Mouse (Mus musculus) macrophage (primary cell): ENCODE data around the gene Pck1. TPM values are rescaled to one million over a fixed set of nuclear protein-coding genes. Genes with fewer than 3 reads are reported as not detected.

ENCODE experiments used
- H3K27ac ChIP-seq: fragments of 350-480 bp; formaldehyde crosslinking; 2 replicates; pipeline ENCODE4 v1.9.0; 2021
- H3K36me3 ChIP-seq: fragments of 350-480 bp; formaldehyde crosslinking; 2 replicates; pipeline ENCODE4 v1.9.0; 2021; ENCODE audit errors: inconsistent target
- H3K4me3 ChIP-seq: fragments of 350-480 bp; formaldehyde crosslinking; 2 replicates; pipeline ENCODE4 v1.9.0; 2021; ENCODE audit errors: inconsistent target
- H3K79me2 ChIP-seq: fragments of 350-480 bp; formaldehyde crosslinking; 2 replicates; pipeline ENCODE4 v1.9.0; 2021; ENCODE audit errors: inconsistent target
- WGBS: methylation state at CpG from one replicate; pipeline ENCODE4 v1.1.7; 2026; ENCODE audit warnings: inconsistent platforms; ENCODE audit not compliant: missing documents; 5-methylcytosine and 5-hydroxymethylcytosine counted together
- polyA plus RNA-seq: library from polyadenylated mRNA; stranded (reverse); fragments of 250-400 nt; gene quantifications from 3 replicates; pipeline ENCODE4 v1.2.4, GENCODE M21; 2018; ENCODE audit warnings: inconsistent platforms

Pck1 gene
- polyA plus RNA-seq, 1 experiment from 2014 or later, result not detected

DNA sequence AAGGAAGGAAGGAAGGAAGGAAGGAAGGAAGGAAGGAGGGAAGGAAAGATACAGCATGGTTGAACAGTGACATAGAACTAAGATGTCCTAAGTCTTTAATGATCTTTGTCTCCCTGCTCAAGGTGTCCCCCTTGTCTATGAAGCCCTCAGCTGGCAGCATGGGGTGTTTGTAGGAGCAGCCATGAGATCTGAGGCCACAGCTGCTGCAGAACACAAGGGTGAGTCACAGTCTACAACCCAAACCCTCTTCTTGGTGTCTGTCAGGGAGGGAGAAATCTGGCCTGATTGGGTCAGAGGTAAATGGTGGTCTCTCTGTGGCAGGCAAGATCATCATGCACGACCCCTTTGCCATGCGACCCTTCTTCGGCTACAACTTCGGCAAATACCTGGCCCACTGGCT is 5.0 kb downstream of the Pck1 start:
- 92% methylated on average over 4 of the region's 4 CpGs for WGBS
- Histone ChIP-seq H3K36me3 (no peaks in the 10 kb centered on the region), H3K4me3 (no peak overlapping the region), H3K27ac (no peak overlapping the region), H3K79me2 (no peaks in the 10 kb centered on the region)

DNA sequence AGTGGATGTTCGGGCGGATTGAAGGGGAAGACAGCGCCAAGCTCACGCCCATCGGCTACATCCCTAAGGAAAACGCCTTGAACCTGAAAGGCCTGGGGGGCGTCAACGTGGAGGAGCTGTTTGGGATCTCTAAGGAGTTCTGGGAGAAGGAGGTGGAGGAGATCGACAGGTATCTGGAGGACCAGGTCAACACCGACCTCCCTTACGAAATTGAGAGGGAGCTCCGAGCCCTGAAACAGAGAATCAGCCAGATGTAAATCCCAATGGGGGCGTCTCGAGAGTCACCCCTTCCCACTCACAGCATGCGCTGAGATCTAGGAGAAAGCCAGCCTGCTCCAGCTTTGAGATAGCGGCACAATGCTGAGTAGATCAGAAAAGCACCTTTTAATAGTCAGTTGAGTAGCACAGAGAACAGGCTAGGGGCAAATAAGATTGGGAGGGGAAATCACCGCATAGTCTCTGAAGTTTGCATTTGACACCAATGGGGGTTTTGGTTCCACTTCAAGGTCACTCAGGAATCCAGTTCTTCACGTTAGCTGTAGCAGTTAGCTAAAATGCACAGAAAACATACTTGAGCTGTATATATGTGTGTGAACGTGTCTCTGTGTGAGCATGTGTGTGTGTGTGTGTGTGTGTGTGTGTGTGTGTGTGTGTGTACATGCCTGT is 5.7 kb downstream of the Pck1 start:
- 91% methylated on average over 19 of the region's 19 CpGs for WGBS
- Histone ChIP-seq H3K27ac (no peak overlapping the region), H3K4me3 (no peak overlapping the region), H3K36me3 (no peaks in the 10 kb centered on the region), H3K79me2 (no peaks in the 10 kb centered on the region)

DNA sequence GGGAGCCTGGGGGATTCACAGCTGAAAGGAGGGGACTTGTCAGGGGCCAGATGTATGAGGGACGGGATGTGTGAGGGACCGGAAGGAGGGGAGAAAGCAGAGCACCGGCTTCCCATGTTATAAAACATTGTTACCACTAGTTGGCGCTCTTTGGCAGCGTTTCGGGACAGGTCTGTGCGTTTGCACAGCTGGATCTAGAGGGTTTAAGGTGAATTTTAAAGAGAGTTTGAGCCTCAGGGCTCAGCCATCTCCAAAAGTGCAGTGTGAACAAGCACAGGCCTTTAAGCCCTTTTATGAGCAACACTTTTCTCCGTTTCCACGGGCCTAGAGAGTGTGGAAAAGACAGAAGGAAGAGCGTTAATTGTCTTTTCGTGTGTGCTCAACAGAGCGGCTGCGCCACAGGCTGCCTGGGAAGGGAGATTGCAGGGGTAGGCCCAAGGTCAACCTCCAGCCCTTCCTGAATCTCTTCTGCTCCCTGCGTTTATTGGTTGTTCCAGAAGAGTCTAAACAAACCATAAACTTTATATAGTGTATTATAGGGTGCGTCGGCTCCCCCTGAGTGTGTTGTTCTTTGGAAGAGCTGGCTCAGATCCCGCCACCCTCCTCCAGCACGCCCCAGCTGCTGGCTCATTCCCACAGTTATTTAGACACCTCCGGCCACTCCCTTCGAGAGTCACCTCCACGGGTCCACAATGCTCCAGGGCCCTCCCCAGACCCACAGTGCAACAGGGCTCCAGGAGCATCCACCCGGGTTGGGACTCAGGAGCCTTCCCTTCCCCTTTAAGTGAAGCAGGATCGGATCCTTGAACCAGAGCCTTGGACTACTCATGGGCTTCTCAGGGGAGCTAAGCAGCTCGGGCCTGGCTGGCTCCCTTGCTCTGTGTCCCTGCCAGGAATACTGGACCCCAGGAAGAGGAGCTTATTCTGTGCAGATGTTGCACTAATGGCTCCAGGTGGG is 6.8 kb downstream of the Pck1 start:
- WGBS, result 62% methylated on average over 24 of the region's 24 CpGs
- no peaks in the 10 kb centered on the region for H3K79me2 ChIP-seq
- H3K27ac ChIP-seq, result no peak overlapping the region
- no peaks in the 10 kb centered on the region for H3K36me3 ChIP-seq
- no peak overlapping the region for H3K4me3 ChIP-seq

DNA sequence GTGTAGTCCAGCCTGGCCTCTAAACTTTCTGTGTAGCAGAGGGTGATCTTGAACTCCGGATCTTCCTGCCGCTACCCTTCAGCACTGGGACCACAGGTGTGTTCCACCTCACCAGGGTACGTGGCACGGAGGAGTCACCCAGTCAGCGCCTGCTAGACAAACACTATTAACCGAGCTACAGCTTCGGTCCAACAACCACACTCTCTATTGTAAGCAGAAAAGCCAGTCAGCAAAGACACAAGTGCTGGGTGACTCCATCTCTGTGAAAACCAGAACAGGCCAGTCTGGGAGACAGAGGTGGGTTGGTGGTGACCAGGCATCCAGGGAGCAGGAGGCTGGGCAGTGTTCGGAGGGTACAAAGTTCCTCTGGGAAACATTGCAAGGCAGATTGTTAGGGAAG is 10.5 kb downstream of the Pck1 start:
- no peaks in the 10 kb centered on the region for H3K36me3 ChIP-seq
- H3K27ac ChIP-seq, result no peak overlapping the region
- WGBS, result 99% methylated on average over 8 of the region's 8 CpGs
- H3K79me2 ChIP-seq, result no peaks in the 10 kb centered on the region
- no peak overlapping the region for H3K4me3 ChIP-seq

DNA sequence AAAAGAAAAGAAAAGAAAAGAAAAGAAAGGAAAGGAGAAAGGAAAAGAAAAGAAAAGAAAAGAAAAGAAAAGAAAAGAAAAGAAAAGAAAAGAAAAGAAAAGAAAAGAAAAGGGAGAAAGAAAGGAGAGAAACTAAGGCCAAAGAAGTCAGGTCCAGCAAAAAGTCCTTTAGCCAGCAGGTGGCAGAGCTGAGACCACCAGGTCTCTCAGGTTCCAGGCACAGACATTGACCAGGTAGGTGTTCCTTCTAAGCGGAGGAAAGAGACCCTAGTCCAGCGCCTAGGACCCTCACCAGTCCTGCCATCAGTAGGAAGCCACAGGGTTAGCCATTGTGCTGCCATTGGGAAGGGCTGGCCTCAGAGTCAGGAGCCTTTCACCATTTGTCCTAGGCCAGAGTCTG is 11.5 kb downstream of the Pck1 start:
- WGBS, result 28% methylated on average over 2 of the region's 2 CpGs
- no peak overlapping the region for H3K27ac ChIP-seq
- no peaks in the 10 kb centered on the region for H3K79me2 ChIP-seq
- no peaks in the 10 kb centered on the region for H3K36me3 ChIP-seq
- no peak overlapping the region for H3K4me3 ChIP-seq

DNA sequence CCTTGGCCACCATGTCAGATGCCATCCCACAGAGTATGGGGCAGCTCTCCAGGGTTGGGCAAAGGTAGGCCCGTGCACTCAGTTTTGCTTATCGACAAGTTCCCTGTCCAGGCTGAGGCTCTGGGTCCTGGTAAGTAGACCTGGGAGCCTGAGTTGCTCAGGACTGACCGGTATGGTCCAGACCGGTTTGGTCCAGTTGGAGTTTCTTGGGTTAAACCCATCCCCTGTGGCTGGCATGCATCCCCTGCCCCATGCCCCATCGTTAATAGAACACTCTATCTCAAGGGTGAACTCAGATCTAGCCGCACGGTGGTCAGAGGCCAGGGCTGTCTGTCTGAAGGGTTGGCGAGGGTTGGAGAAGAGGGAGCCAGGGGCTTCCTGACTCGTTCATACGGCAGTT is 12.1 kb downstream of the Pck1 start:
- WGBS, result 84% methylated on average over 10 of the region's 10 CpGs

DNA sequence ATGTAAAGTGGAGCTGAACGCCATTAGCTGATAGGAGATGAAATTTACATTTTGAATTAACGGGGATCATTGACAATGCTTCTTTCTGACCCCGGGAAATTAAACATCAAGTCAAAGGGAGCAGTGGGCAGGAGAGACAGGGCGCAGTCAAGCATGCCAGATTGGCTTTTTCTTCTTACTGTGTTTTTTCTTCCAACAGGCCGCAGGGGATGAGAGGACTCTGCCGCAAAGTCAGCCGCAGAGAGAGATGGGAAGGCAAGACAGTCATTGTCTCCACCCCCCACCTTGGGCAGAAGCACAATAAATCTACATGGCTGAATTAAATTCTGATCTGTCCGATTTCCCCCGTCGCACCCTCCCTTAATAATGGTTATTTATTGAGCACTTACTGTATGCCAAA is 12.5 kb downstream of the Pck1 start:
- 97% methylated on average over 10 of the region's 10 CpGs for WGBS
- no peak overlapping the region for H3K4me3 ChIP-seq
- H3K36me3 ChIP-seq, result no peaks in the 10 kb centered on the region
- no peaks in the 10 kb centered on the region for H3K79me2 ChIP-seq
- H3K27ac ChIP-seq, result no peak overlapping the region

More for the DNA sequence above, 12.1 kb downstream of the Pck1 start:
- no peaks in the 10 kb centered on the region for H3K36me3 ChIP-seq
- no peak overlapping the region for H3K27ac ChIP-seq
- no peak overlapping the region for H3K4me3 ChIP-seq
- H3K79me2 ChIP-seq, result no peaks in the 10 kb centered on the region

DNA sequence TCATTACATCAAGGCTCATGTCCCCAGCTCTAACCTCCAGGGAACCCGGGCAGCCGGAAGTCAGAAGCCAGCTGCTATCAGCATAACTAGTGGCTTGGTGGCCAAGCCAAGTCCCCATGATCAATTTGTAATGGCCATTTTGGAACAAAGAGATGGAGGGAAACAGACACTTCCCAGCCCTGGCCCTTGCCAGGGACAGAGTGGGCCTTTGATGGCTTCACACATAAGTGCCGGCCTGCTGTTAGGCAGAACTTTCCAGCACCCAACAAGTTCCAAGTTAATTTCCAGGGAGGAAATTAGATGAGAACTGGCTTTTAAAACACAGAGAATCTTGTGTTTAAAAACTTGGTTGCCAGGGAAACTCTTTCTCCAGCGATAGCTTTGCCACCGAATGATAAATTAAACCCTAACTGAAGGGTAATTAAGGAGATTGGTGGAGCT is 15.6 kb downstream of the Pck1 start:
- 99% methylated on average over 5 of the region's 5 CpGs for WGBS
- H3K27ac ChIP-seq, result no peak overlapping the region
- H3K4me3 ChIP-seq, result no peak overlapping the region
- no peaks in the 10 kb centered on the region for H3K36me3 ChIP-seq
- H3K79me2 ChIP-seq, result no peaks in the 10 kb centered on the region

DNA sequence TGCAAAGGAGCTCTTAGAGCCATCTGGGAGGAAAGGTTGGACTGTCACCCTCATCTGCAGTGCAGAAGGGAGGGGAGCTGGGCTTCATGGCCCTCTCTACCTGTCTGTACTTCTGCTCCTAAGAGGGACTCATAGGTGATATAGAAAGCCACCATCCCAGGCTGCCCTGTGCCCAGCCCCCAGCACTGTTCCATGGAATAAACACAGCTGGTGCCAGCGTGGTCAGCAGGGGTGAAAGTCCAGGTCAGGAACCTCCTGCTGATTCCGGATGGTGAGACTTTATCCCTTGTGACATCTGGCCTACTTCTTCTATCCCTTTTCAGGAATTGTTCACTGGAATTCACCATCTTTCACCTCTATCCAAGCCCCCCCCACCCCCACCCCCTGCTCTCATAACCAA is 17.2 kb downstream of the Pck1 start:
- no peak overlapping the region for H3K27ac ChIP-seq
- no peaks in the 10 kb centered on the region for H3K36me3 ChIP-seq
- no peaks in the 10 kb centered on the region for H3K79me2 ChIP-seq
- WGBS, result 90% methylated on average over 2 of the region's 2 CpGs
- no peak overlapping the region for H3K4me3 ChIP-seq

DNA sequence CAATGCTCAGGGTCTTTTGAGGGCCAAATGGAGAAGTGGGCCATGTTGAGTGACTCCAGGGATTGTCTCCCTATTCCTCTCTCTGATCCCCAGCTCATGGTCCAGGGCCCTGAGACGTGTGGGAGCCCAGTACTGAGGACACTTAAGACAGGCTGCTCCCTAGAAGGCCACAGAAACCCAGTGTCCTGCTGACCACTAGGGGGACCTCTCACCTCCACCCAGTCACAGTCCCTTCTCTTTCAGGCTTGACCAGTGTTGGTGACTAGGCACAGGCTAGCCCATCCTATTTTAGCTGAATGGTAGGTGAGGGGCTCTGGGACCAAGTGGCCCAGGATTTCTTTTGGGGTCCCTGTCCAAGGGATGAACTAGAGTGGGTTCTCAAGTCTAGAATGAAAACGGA is 17.9 kb downstream of the Pck1 start:
- Histone ChIP-seq H3K79me2 (no peaks in the 10 kb centered on the region), H3K4me3 (no peak overlapping the region), H3K36me3 (no peaks in the 10 kb centered on the region), H3K27ac (no peak overlapping the region)
- WGBS, result 70% methylated on average over 2 of the region's 2 CpGs

DNA sequence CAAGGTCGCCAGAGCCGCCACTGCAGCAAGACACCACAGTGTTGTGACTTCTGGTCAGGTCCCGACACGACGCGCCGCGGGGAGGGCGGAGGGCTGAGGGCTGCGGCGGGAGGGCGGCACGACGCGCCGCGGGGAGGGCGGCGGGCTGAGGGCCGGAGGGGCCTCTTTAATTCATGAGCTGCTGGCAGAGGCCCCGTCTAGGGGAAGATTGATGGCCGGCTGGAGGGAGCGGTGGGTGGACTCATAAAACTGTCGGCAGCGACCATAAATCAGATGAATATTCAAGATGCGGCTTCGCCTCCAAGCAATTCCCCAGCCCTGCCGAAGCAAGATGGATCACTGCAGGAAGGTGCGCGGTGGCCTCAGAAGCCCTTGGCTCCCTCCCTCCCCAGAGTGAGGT is 18.6 kb downstream of the Pck1 start:
- 3% methylated on average over 30 of the region's 30 CpGs for WGBS
- H3K79me2 ChIP-seq, result no peaks in the 10 kb centered on the region
- no peaks in the 10 kb centered on the region for H3K36me3 ChIP-seq
- H3K4me3 ChIP-seq, result no peak overlapping the region
- no peak overlapping the region for H3K27ac ChIP-seq

DNA sequence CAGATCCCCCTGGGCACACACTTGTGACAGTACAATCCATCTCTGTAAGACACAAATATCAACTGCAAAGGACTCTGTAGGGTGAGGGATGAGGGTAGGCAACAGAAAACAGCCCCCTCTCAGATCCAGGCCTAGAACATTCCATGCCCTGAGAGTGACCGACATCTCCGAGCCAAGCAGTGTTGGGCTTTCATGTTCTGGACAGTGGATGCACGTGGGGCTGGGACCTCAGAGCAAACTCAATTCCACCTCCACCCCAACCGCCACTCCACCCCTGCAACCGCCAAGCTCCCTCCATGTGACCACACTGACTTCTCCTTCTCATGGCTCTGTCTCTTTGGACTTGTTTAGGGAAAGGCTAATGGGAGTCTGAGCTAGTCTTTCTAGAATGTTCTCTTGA is 19.1 kb downstream of the Pck1 start:
- no peaks in the 10 kb centered on the region for H3K79me2 ChIP-seq
- WGBS, result 13% methylated on average over 5 of the region's 5 CpGs

DNA sequence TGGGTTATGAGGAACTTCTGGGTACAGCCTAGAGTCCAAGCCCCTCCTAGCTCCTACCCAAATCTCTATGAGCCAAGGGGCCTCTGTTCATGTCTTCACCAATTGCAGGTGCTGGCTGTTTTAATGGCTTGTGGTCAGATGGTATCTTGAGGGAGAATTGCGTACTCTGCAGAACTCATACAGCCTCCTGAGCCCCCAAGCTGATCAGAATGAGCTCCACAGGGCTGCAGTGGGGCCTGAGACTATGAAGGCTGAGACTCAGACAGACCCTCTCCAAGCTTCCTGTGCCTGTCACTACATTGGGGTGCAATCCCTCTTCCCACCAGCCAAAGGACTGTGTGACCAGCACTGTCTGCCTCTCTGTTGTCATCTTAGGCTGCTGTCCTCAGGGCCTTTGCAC is 19.5 kb downstream of the Pck1 start:
- no peaks in the 10 kb centered on the region for H3K36me3 ChIP-seq
- H3K79me2 ChIP-seq, result no peaks in the 10 kb centered on the region
- H3K4me3 ChIP-seq, result no peak overlapping the region
- no peak overlapping the region for H3K27ac ChIP-seq
- 36% methylated on average over 1 of the region's 1 CpGs for WGBS

More for the DNA sequence above, 19.1 kb downstream of the Pck1 start:
- Histone ChIP-seq H3K36me3 (no peaks in the 10 kb centered on the region), H3K4me3 (no peak overlapping the region), H3K27ac (no peak overlapping the region)

DNA sequence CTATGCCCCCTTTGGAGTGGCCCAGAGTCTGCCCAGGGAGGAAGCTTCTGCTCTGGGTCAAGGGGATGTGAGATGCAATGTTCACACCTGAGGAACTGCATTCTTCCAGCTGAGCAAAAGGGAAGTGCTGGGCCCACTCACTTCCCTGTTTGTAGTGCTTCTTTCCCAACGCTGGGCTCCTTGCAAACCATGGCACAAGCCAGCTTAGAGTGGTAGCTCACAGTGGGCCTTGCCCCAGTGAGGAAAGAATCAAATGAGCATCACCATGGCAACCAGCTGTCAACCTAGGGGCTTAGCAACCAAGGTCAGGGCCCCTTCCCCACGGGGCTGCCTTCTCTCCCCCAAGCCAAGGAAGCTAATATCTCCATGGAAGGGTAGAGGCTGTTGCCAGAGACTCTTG is 20.2 kb downstream of the Pck1 start:
- Histone ChIP-seq H3K79me2 (no peaks in the 10 kb centered on the region), H3K36me3 (no peaks in the 10 kb centered on the region), H3K4me3 (no peak overlapping the region), H3K27ac (no peak overlapping the region)
- 7% methylated on average over 2 of the region's 2 CpGs for WGBS
